Mouse (Mus musculus) layer of hippocampus, adult 18-20 months (tissue): ENCODE measurements around the gene Mamstr. TPM values are rescaled to one million over a fixed set of nuclear protein-coding genes. Genes with fewer than 3 reads are reported as not detected.

Experiments used
- DNase-seq, 2 experiments: peaks; one replicate each; pipeline ENCODE4 v3.0.0; 2022; ENCODE audit warnings: low spot score in 2 of 2
- total RNA-seq, 2 experiments: library from RNA; stranded (reverse); gene quantifications; 2 replicates each; pipeline ENCODE4 v1.2.3; 2021

Gene Mamstr
- total RNA-seq, 2 experiments from 2014 or later: 1.1 to 2.3 TPM

- no peak for DNase-seq
Observed at GRCm38 (mm10) chr7:45692364-45692763, 52.6 kb downstream of the Mamstr start.

- DNase-seq: no peak
Observed at GRCm38 (mm10) chr7:45693921-45694591, 54.3 kb downstream of the Mamstr start, which contains the start of gene Sec1. Gene Sec1, minus strand, starts transcription at chr7:45694402.

- DNase-seq: no peak
Observed at GRCm38 (mm10) chr7:45695098-45695497, 55.3 kb downstream of the Mamstr start.

Other genes with a start within 250 kb of the Mamstr start
- 100 to 1,000 TPM; 364 to 405 TPM for gene Snrnp70, start 244.2 kb upstream of the Mamstr start, total RNA-seq
- not detected for gene Kcna7, start 234.3 kb upstream of the Mamstr start, total RNA-seq
- gene Ntf5, start 226.3 kb upstream of the Mamstr start, total RNA-seq: not detected
- gene Lhb, start 219.2 kb upstream of the Mamstr start, total RNA-seq: under 1 TPM in 1 of 2 experiments, not detected in 1; 0.50 TPM
- gene Gys1, start 205.1 kb upstream of the Mamstr start, total RNA-seq: 10 to 100 TPM; 13.5 to 15.4 TPM
- gene Ruvbl2, start 201.9 kb upstream of the Mamstr start, total RNA-seq: 10 to 100 TPM; 34.6 to 37.7 TPM
- 100 to 1,000 TPM; 230 to 234 TPM for gene Ftl1, start 180.1 kb upstream of the Mamstr start, total RNA-seq
- 10 to 100 TPM; 68.5 to 68.9 TPM for gene Bax, start 173.1 kb upstream of the Mamstr start, total RNA-seq
- gene Tulp2, start 158.1 kb upstream of the Mamstr start, total RNA-seq: under 1 TPM in 1 of 2 experiments, not detected in 1; 0.20 TPM
- 1 to 10 TPM in 1 of 2 experiments, under 1 TPM in 1; 0.91 to 1.2 TPM for gene Gm45808, start 153.2 kb upstream of the Mamstr start, total RNA-seq
- 1 to 10 TPM; 5.3 to 5.7 TPM for gene Dhdh, start 151.2 kb upstream of the Mamstr start, total RNA-seq
- 100 to 1,000 TPM; 109 to 110 TPM for gene Nucb1, start 129.6 kb upstream of the Mamstr start, total RNA-seq
- 10 to 100 TPM; 22.1 to 23.3 TPM for gene Ppp1r15a, start 113.7 kb upstream of the Mamstr start, total RNA-seq
- under 1 TPM; 0.64 to 0.71 TPM for gene Plekha4, start 113.6 kb upstream of the Mamstr start, total RNA-seq
- gene Hsd17b14, start 85.1 kb upstream of the Mamstr start, total RNA-seq: not detected
- 10 to 100 TPM; 23.3 to 26.0 TPM for gene Bcat2, start 69.8 kb upstream of the Mamstr start, total RNA-seq
- not detected for gene Fgf21, start 24.5 kb upstream of the Mamstr start, total RNA-seq
- gene Fut1, start 22.7 kb upstream of the Mamstr start, total RNA-seq: under 1 TPM in 1 of 2 experiments, not detected in 1; 0.18 TPM
- gene Izumo1, start 18.2 kb upstream of the Mamstr start, total RNA-seq: not detected
- 1 to 10 TPM; 6.0 to 6.3 TPM for gene Rasip1, start 12.5 kb upstream of the Mamstr start, total RNA-seq
- gene Fut2, start 26.4 kb downstream of the Mamstr start, total RNA-seq: under 1 TPM in 1 of 2 experiments, not detected in 1; 0.12 TPM
- gene Ntn5, start 44.0 kb downstream of the Mamstr start, total RNA-seq: 10 to 100 TPM in 1 of 2 experiments, 1 to 10 TPM in 1; 6.8 to 13.4 TPM
- 1 to 10 TPM; 2.5 to 3.5 TPM for gene Sec1, start 54.4 kb downstream of the Mamstr start, total RNA-seq
- 100 to 1,000 TPM; 182 TPM for gene Car11, start 59.9 kb downstream of the Mamstr start, total RNA-seq
- gene Dbp, start 65.1 kb downstream of the Mamstr start, total RNA-seq: 10 to 100 TPM; 47.6 to 50.2 TPM
- 100 to 1,000 TPM; 359 to 364 TPM for gene Rpl18, start 75.5 kb downstream of the Mamstr start, total RNA-seq
- 10 to 100 TPM; 35.8 to 37.2 TPM for gene Sphk2, start 78.0 kb downstream of the Mamstr start, total RNA-seq
- under 1 TPM; 0.25 to 0.27 TPM for gene Fam83e, start 81.2 kb downstream of the Mamstr start, total RNA-seq
- gene Spaca4, start 85.8 kb downstream of the Mamstr start, total RNA-seq: not detected
- gene Lmtk3, start 143.8 kb downstream of the Mamstr start, total RNA-seq: 100 to 1,000 TPM; 274 to 289 TPM
- 1 to 10 TPM; 8.1 to 8.9 TPM for gene Sult2b1, start 144.7 kb downstream of the Mamstr start, total RNA-seq
- gene Cyth2, start 174.6 kb downstream of the Mamstr start, total RNA-seq: 100 to 1,000 TPM; 135 to 155 TPM
- 1 to 10 TPM; 1.4 to 2.4 TPM for gene Kcnj14, start 184.8 kb downstream of the Mamstr start, total RNA-seq
- gene Grwd1, start 191.0 kb downstream of the Mamstr start, total RNA-seq: 10 to 100 TPM; 20.6 to 22.5 TPM
- gene Kdelr1, start 232.8 kb downstream of the Mamstr start, total RNA-seq: 10 to 100 TPM; 71.5 to 73.9 TPM
- gene Grin2d, start 238.4 kb downstream of the Mamstr start, total RNA-seq: 10 to 100 TPM; 10.6 to 10.7 TPM